Mouse (Mus musculus): ENCODE measurements around the gene Khdc4. TPM values are rescaled to one million over a fixed set of nuclear protein-coding genes. Genes with fewer than 3 reads are reported as not detected.
"Not testable (repeated sequence)": the region's sequence is repeated elsewhere in the genome, so short reads cannot be mapped to it uniquely, and the experiment has no call there.

Khdc4 gene
- total RNA-seq, 2 experiments from 2014 or later: 49.3 to 59.6 TPM

DNA sequence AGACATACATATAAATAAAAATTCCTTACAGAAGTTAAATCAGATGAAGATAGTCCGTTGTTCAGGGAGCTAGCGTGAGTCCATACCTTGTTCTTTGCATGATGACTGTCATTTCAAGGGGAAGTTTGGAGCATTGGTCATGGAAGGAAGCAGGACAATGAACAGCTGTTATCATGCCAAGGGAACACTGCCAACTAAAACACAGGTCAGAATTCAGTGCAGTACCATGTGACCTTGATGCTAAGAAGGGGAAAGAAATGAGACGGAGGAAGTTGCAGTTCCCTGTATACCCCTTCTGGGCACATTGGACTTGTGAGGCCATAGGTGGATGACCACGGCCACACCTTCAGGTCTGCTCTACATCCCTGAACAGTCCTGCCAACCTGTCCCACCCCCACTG lies 31.0 kb upstream of the Khdc4 start:
- DNase-seq (ENCODE audit: low spot score in 2 of 2): no peak

DNA sequence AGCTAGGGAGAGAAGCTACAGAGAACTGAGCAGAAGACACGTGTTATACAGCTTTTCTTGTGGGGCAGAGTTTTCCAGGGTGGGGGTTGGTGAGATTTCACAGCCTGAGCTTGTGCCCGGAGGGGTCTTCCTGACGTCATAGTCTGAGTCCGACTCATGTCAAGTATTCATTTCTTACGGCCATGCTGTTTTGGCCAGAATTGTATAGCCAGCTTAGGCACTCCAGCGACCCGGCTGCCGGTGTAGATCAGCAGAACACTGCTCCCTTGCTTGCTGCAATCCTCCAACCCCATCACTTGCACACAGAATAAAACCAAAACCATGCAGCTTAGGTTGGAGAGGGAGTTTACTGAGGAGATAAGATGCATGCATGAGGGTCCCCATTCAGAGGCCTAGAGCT lies 30.0 kb upstream of the Khdc4 start:
- DNase-seq (ENCODE audit: low spot score in 2 of 2): no peak

DNA sequence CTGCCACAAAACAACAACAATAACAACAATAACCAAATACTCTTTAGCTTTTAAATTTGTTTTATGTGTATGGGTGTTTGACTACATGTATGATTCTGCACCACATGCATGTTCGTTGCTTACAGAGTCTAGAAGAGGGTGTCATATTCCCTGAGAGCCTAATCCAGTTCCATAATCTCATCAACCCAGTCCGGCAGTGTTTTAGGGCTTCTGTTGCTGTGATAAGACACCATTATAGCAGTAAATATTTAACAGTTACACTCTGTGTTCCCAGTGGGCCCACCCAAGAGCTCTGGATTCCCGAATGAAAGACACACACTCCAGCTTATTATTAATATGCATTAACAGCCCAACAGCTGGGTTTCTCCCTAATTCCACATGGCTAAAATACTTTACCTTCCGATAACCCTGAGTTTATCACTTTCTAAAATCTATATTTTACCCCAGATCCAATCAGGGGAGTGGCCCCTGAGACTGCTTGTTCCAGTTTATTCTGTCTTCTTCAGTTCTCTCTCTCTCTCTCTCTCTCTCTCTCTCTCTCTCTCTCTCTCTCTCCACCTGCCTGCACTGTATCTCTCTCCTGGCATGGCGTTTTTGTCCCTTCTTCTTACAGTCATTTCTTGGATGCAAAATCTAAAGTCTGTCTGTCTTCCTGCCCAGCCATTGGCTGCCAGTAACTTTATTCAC lies 27.0 kb upstream of the Khdc4 start:
- DNase-seq (ENCODE audit: low spot score in 2 of 2): no peak

DNA sequence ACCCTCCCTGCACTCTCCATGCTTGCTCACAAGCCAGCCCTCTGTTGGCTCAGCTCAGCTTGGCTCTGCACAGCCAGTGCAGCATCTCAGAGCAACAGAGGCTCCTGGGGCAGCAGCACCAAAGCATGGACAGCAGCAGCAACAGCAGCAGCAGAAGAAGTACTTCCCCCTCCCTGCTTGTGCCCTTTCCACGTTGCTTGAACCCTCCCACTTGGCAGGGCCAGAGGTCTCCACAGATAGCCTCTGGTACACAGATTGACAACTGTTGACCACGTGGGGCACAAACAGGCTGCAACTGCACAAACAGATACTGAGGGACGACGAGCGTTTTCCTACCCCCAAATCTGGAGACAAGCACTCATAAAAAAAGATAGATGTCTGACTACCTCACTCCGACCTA lies 25.8 kb upstream of the Khdc4 start:
- DNase-seq (ENCODE audit: low spot score in 2 of 2): no peak

DNA sequence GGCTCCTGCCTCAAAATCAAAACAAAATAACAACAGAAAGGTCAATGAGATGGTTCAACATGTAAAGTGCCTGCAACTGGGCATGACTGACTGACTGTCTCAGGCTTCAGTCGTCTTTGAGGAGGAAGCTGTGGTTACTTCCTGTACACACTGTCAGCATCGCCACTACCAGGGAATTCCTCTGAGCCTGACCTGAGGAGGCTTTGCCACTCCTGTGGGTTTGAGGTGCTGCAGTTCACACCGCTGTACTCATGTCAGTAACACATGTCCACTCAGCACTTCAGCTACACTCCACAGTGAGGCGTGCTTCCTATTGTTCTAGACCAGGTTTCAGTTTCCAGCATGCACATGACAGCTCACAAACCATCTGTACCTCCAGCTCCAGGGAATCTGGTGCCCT lies 21.5 kb upstream of the Khdc4 start:
- DNase-seq (ENCODE audit: low spot score in 2 of 2): no peak

DNA sequence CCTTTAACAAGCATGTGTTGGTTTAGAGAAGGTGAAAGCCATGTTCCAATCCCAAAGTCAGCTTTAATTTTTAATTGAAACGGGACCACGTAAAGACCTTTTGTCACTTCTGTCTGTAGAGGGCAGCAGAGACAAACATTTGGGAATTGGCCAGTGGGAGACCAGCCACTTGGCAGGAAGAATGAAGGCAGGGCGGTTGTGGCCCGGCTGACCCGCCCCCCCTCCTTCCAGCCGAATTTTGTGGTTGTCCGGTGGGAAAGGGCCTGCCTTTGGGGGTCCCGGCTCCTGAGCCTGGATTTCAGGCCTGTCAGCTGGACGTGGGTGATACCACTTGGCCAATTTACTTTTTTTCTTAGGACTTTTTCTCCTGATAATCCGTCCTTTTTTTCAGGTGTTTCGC lies 8.2 kb upstream of the Khdc4 start:
- peak in 1 of 2 experiments; percentile 67 for DNase-seq (ENCODE audit: low spot score in 2 of 2)

DNA sequence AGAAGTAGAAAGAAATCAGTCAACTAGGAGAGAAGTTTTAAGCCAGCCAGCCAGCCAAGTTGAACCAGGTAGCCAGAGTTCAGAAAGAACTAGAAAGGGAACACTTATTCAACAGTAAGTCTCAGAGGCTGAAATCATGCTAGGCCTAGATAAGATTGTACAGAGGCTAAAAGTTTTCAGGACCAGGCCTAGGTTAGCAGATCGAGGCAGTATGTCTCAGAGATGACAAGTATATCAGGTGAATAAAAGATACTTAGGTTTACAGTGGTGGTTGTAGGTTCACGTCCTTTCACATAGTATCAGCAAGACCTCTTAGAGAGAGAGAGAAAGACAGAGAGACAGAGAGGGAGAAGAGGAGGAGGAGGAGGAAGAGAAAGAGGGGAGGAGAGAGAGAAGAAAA lies 1.8 kb upstream of the Khdc4 start:
- no peak for DNase-seq (ENCODE audit: low spot score in 2 of 2)

DNA sequence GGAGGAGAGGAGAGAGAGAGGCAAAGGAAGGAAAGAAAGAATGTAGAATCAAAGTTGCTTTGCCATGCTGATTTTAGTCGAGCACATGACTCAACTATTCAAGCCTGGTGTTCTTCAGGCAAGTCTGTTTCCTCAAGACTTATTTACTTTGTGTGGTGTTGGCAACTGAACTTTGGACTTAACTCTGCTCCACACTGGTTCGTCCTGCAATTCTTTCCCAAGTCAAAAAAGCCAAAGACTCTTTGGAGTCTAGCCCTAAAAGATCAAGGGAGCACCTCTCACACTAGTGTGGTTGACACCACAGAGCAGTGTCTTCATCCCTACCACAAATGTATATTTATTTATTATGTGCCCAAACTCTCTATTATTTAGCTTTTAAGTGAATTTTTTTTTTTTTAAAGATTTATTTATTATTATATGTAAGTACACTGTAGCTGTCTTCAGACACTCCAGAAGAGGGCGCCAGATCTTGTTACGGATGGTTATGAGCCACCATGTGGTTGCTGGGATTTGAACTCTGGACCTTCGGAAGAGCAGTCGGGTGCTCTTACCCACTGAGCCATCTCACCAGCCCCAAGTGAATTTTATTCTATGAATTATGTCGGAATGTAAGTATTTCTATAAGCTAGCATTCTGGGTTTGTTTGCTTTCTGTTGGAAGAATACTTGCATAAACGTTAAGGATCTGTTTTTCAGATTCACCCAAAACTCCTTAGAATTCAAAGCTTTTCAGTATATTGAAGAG lies 1.2 kb upstream of the Khdc4 start:
- no peak for DNase-seq (ENCODE audit: low spot score in 2 of 2)

DNA sequence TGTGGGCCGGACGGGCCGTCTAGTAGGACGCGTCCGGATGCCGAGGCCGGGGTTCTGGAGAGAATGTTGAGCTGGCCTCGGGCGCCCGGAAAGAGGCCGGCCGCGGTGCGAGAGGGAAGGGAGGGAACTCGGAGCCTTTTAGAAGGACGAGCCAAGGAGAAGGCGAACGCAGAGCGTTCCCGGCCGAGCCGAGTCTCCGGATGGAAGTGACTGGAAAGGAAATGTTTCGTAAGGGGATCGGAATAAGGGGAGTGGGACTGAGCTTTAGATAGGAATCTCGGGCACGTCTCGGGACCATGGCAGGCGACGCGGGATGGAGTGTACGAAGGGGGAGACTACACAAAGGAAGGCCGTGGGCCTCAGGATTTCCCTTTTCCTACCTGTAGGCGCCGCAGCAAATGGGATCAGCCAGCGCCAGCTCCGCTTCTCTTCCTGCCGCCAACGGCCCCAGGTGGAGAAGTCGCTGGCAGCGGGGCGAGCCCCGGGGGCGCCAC lies 402 bp downstream of the Khdc4 start:
- DNase-seq (ENCODE audit: low spot score in 2 of 2): peak in 1 of 2 experiments; percentile 39

DNA sequence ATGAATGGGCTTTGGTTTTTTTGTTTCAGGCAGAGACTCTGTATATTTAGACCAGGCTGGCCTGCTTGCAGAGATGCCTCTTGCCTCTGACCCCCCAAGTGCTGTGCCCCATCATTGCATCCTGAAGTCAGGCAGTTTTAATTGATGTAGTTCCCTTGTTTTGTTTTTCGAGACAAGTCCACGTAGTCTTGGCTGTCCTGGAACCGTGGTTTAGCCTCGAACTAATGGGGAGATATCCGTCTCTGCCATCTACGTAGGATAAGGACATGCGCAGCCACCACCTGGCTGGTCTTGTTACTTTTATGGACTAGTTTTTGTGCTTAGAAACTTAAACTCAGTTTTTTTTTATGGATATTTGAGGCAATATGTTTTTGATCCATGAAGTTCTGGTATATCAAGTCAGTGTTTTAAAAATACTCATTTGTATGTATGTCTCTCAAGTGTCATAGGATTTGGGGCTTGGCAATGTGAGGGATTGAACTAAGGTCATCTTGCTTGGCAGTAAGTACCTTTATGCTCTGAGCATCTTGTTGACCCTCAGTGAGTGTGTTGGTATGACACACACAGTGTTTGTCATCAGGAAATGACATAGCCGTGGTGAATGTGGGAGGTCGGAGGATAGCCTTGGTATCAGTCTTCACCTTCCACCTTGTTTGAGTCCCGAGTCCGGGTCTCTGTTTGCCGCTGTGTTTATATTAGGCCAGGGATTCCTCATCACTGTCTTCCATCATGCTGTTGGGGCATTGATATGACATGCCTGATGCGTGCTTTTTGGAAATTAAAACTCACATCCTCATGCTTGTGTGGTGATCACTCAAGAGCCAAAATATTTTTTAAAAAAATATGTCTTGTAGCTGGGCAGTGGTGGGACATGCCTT lies 1.4 kb downstream of the Khdc4 start:
- DNase-seq (ENCODE audit: low spot score in 2 of 2): no peak

DNA sequence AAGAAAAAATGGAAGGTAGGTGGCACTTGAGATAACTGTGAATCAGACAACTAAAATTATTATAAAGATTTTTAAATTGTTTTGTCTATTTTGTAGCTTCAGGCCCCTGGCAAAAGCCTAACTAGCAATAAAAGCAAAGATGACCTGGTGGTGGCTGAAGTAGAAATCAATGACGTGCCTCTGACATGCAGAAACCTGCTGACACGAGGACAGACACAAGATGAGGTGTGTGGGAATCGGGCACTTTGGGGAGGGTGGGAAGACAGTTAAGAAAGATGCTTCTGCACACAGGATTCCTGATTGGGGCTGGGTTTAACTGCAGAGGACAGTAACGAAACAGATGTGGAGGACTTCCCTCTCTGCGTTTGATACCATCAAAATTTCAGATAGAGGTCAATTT lies 3.5 kb downstream of the Khdc4 start:
- DNase-seq (ENCODE audit: low spot score in 2 of 2): no peak

DNA sequence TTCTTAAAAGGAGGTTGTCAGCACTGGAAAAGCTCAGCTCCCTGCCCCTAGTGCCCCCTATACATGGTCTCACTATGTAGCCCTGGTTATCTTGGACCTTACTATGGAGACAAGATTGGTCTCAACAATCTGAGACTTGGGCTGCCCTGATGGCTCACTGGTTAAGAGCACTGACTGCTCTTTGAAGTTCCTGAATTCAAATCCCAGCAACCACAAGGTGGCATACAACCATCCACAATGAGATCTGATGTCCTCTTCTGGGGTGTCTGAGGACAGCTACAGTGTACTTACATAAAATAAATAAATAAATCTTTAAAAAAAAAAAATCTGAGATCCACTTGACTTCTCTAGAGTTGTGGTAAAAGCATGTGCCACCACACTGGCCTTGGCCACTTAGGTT lies 9.9 kb downstream of the Khdc4 start:
- no peak for DNase-seq (ENCODE audit: low spot score in 2 of 2)

DNA sequence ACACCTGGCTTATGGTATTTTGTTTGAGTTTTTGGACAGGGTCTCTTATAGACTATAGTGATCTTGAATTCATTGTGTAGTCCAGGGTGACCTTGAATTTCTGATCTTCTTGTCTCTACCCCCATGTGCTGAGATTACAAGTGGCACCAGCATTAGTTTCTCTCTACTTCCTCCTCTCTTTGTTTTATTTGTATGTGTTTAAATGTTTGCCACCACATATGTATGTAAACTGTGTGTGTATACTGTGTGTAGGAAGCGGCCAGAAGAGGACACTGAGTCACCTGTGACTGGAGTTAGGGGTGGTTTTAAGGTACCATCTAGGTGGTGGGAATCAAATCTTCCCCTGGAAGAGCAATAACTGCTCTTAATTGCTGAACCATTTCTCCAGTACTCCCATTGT lies 12.4 kb downstream of the Khdc4 start:
- no peak for DNase-seq (ENCODE audit: low spot score in 2 of 2)

DNA sequence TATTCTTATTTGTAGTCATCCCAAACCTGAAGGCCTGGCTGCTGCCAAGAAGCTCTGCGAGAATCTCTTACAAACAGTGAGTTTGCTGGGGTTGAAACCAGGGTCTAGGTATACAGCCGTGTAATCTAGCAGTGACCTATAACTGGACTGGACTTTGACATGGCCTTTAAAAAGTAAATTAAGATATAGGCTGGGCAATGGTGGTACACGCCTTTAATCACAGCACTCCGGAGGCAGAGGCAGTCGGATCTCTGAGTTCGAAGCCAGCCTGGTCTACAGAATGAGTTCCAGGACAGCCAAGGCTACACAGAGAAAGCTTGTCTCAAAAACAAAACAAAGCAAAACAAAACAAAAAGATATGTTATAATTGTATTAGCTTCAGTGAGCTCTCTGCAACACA lies 13.2 kb downstream of the Khdc4 start:
- DNase-seq (ENCODE audit: low spot score in 2 of 2): no peak

DNA sequence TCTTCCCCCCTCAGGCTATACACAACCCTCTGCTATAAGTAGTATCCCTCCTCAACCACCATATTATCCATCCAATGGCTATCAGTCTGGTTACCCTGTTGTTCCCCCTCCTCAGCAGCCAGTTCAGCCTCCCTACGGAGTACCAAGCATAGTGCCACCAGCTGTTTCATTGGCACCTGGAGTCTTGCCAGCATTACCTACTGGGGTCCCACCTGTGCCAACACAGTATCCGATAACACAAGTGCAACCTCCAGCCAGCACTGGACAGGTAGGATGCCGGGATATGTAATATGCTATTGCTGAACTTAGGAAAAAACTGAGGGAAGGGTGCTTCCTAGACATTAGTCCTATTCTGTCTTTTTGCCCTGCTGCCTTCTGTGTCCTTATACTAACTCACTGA lies 14.6 kb downstream of the Khdc4 start:
- no peak for DNase-seq (ENCODE audit: low spot score in 2 of 2)

DNA sequence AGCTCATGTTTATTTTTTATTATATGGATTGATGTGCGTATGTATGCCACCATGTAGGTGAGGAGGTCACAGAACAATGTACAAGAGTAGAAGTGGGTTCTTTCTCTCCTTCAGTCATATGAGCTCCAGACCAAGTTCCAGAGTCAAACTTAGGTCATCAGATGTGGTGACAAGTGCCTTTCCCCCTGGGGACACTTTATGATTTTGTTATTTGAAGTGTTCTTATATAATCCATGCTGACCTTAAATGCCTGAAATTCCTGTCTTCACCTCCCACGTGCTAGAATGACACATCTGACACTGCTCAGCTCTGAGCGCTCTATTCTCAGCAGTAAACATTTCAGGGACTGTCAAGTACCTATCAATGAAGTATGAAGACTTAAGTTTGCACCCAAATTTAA lies 15.6 kb downstream of the Khdc4 start:
- DNase-seq (ENCODE audit: low spot score in 2 of 2): no peak

DNA sequence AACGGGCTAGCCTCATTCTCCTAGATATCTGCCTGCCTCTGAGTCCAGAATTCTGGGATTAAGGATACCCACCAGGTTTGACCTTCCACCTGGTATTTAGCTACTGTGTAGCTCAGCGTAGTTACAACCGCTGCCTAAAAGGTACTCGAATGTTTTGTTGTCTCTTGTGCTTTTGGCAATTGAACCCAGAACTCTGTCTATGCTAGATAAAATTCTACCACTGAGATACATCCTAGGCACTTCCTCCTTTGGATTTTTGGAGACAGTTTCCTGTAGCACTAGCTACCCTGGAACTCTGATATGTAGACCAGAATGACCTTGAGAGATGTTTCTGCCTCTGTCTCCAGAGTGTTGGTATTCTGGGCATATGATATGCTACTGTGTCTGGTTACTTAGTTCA lies 28.1 kb downstream of the Khdc4 start:
- DNase-seq (ENCODE audit: low spot score in 2 of 2): no peak

DNA sequence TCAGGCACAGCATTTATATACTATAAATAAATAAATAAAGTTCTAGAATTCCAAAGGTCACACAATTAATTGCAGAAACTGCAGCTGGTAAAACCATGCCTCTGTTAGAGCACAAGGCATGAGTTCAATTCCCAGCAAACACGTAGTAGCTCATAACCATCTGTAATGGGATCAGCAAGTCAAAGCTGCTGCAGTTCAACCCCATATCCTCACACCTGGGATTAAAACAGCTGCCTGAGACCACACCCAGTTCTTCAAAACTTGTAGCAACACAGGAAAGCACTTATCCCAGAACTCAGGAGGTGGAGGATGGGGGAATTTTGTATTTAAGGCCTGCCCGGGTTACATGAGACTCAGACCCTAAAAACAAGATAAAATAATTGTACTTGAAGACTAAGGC lies 29.1 kb downstream of the Khdc4 start:
- no peak for DNase-seq (ENCODE audit: low spot score in 2 of 2)

DNA sequence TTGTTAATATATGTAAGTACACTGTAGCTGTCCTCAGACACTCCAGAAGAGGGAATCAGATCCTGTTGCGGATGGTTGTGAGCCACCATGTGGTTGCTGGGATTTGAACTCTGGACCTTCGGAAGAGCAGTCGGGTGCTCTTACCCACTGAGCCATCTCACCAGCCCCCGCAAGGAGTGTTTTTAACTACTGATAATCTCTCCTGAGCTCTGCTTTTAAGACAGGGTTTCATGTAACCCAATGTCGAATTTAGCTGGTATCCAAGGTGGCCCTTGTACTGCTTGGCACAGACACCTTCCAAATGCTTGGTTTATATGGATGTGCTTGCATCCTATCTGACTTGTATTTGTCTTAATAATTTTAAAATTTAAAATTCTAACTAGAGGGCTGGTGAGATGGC lies 30.1 kb downstream of the Khdc4 start:
- not testable (repeated sequence) for DNase-seq (ENCODE audit: low spot score in 2 of 2)

DNA sequence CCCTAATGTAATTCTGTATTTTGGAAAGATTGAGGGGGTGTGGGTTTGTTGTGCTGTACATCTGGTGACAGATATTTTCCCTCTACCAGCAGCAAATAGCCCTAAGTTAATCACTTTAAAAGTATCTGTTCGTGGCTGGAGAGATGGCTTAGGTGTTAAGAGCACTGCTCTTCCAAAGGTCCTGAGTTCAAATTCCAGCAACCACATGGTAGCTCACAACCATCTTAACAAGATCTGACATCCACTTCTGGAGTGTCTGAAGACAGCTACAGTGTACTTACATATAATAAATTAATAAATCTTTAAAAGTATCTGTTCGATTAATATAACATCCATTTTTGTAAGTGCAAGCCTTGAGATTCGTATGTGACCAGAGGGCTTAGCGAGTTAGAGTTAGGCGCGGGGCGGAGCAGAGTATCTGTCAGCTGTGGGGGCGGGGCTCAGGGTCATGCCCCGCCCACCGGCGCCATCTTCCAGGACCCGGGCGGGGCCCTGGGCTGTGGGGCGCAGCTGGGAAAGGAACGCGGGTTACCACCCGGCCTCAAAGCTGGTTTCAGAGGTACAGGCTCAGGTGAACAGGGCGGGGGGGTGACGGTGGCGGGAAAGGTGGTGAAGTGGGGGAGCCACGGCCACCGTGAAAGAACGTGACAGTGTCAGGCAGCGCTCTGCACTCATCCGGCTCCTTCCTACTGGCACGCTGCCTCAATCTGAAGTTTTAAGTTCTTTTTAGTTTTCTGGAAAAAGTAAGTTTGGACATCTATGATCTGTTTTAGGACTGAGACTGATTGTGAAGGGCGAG lies 31.0 kb downstream of the Khdc4 start, which contains the start of gene Rit1:
Rit1 (plus strand) TSS at position 440 of the 799 bp plus-strand sequence.
- DNase-seq (ENCODE audit: low spot score in 2 of 2): peak; percentile 61 to 86

DNA sequence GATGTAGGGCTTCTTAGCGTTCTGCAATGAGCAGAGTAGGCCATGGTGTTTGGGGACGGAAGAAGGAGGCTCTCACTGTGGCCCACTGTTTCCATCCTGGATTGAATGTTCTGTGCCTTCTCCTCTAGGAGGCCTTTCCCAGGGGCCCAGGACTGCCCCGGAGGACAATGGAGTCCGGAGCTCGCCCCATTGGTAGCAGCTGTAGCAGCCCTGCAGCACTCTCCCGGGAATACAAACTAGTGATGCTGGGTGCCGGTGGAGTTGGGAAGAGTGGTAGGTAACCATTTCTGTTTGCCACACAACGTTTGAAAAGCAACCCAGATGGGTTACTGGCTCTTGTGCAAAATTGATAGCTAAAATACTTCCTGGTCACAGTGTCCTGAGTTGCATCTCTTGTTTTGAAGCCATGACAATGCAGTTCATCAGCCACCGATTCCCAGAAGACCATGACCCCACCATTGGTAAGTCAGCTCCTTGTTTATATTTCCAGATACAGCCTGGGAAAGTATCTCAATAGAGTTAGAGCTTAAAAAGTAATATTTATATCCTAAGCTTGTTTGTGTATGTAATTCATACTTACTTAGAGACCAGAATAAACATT lies 31.7 kb downstream of the Khdc4 start:
- DNase-seq (ENCODE audit: low spot score in 2 of 2): no peak
